In the genomic region with DNA sequence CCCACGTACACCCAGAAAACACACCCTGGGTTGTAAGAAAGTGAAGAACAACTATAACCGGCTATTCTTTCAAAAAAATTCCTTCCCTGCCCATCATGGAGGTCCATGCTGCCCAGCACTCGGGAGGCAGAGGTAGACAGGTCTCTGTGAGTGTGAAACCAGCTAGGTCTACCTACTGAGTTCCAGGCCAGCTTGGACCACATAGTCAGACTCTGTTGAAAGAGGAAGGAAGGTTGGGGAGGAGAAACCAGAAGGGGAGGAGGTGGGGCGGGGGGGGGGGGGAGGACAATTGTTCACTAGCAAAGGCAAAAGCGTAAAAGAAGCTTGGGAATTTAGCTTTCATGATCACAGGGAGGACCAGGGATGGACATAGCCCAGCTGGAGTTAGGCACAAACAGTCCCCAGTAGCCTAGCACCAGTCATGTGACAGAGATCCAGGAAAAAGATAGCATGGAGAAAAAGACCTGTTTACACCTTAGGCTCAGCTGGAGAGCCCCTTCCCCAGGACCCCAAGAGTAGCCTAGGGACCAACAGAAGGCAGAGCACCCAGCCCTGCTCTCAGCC, we compare ENCODE assay signal across 32 mouse cellular contexts.
DNase-seq lines count a peak whose midpoint lies in the region; ATAC-seq lines count a peak whose summit lies in the region.
"Had no signal": no experiment of that assay in that cellular context is flagged by ENCODE, and none has a peak within 500 bp of the region (broad histone marks: within the 10 kb centered on the region; RNA-seq: fewer than 3 reads in every experiment).

No protein-coding gene starts in this region.

- H3K9me3 ChIP-seq in kidney, embryonic 15.5 days (replicated peaks) = no peaks in the 10 kb centered on the region
- no peaks in the 10 kb centered on the region for H3K9me3 ChIP-seq in limb, embryonic 12.5 days
- H3K9me3 ChIP-seq: embryonic facial prominence, embryonic 10.5 days; embryonic facial prominence, embryonic 15.5 days; forebrain, embryonic 12.5 days; hindbrain, embryonic 10.5 days; hindbrain, embryonic 15.5 days; limb, embryonic 13.5 days; lung, embryonic 15.5 days; midbrain, embryonic 12.5 days; neural tube, embryonic 12.5 days had no signal

- H3K27me3 ChIP-seq in kidney, embryonic 15.5 days = peaks cover 16% of the 10 kb centered on the region
- H3K27me3 ChIP-seq in limb, embryonic 12.5 days = peaks cover 4% of the 10 kb centered on the region; the same call in 1 of the 2 replicates
- H3K27me3 ChIP-seq: embryonic facial prominence, embryonic 15.5 days; hindbrain, embryonic 15.5 days; midbrain, embryonic 12.5 days; neural tube, embryonic 12.5 days; Patski had no signal

- DNase-seq in kidney, adult 18-20 months = no peak
- peak; percentile 30 for DNase-seq in ES-CJ7 (ENCODE audit: low read depth, low spot score)
- peak; percentile 64 for DNase-seq in R1 (ENCODE audit: low read depth, low spot score)
- no peak for DNase-seq in c-Kit-positive CD71-positive TER-119-positive erythroid progenitor cells, embryonic 14.5 days (ENCODE audit: low spot score)
- no peak for DNase-seq in ovary, adult 18-20 months (ENCODE audit: low spot score)
- no peak for DNase-seq in T-cell, adult 2 months (ENCODE audit: low spot score)
- DNase-seq: adrenal gland, adult 2 months; adrenal gland, postnatal 36 days; cerebellum, adult 8-10 months; cerebellum, postnatal 25 days; heart, postnatal 14 days; kidney, adult 2 months; layer of hippocampus, adult 9-11 months; thymus, postnatal 4 days had no signal

- H3K4me1 ChIP-seq in kidney, embryonic 15.5 days = peaks cover 4% of the 10 kb centered on the region; the same call in 1 of the 2 replicates
- H3K4me1 ChIP-seq in limb, embryonic 12.5 days (replicated peaks) = peaks cover 16% of the 10 kb centered on the region
- H3K4me1 ChIP-seq: embryonic facial prominence, embryonic 10.5 days; embryonic facial prominence, embryonic 15.5 days; forebrain, embryonic 12.5 days; hindbrain, embryonic 15.5 days; lung, embryonic 15.5 days; midbrain, embryonic 12.5 days had no signal

- H3K4me2 ChIP-seq in kidney, embryonic 15.5 days = peak overlapping the region; percentile 40; the same call in 1 of the 2 replicates
- H3K4me2 ChIP-seq in limb, embryonic 12.5 days = peak overlapping the region; percentile 19; the same call in 1 of the 2 replicates
- H3K4me2 ChIP-seq: embryonic facial prominence, embryonic 15.5 days; forebrain, embryonic 12.5 days; hindbrain, embryonic 15.5 days; limb, embryonic 13.5 days; liver, embryonic 11.5 days; lung, embryonic 15.5 days; midbrain, embryonic 12.5 days; neural tube, embryonic 12.5 days had no signal

- ATAC-seq in kidney, embryonic 15.5 days (replicated peaks; ENCODE audit: low FRiP score) = peak; percentile 30; the same call in 1 of the 2 replicates
- ATAC-seq in limb, embryonic 12.5 days (ENCODE audit: insufficient number of reproducible peaks, insufficient read depth, low FRiP score, low TSS enrichment, low read depth) = no peak
- ATAC-seq: activated CD4-positive, CD25-positive, alpha-beta regulatory T cell, adult 4 months; CD4-positive, CD25-positive, alpha-beta regulatory T cell, adult 4 months; Patski had no signal

- H3K4me3 ChIP-seq in kidney, embryonic 15.5 days (replicated peaks) = no peak overlapping the region
- no peak overlapping the region for H3K4me3 ChIP-seq in limb, embryonic 12.5 days (replicated peaks)
- H3K4me3 ChIP-seq: embryonic facial prominence, embryonic 10.5 days; embryonic facial prominence, embryonic 15.5 days; forebrain, embryonic 12.5 days; hindbrain, embryonic 10.5 days; hindbrain, embryonic 15.5 days; limb, embryonic 13.5 days; lung, embryonic 15.5 days; megakaryocyte, embryonic 14.5 days; midbrain, embryonic 12.5 days; myocyte; neural tube, embryonic 12.5 days had no signal

- no peaks in the 10 kb centered on the region for H3K36me3 ChIP-seq in kidney, embryonic 15.5 days
- H3K36me3 ChIP-seq in limb, embryonic 12.5 days = no peaks in the 10 kb centered on the region
- H3K36me3 ChIP-seq: embryonic facial prominence, embryonic 10.5 days; embryonic facial prominence, embryonic 15.5 days; forebrain, embryonic 12.5 days; G1E; hindbrain, embryonic 10.5 days; hindbrain, embryonic 15.5 days; limb, embryonic 13.5 days; lung, embryonic 15.5 days; midbrain, embryonic 12.5 days; neural tube, embryonic 12.5 days had no signal

- WGBS in kidney, embryonic 15.5 days = 58% methylated on average over 4 of the region's 5 CpGs
- 65% methylated on average over 4 of the region's 5 CpGs for WGBS in limb, embryonic 12.5 days

- H3K9ac ChIP-seq in kidney, embryonic 15.5 days = no peak overlapping the region
- no peak overlapping the region for H3K9ac ChIP-seq in limb, embryonic 12.5 days (replicated peaks)
- H3K9ac ChIP-seq: embryonic facial prominence, embryonic 15.5 days; forebrain, embryonic 12.5 days; hindbrain, embryonic 15.5 days; limb, embryonic 13.5 days; lung, embryonic 15.5 days; midbrain, embryonic 12.5 days; neural tube, embryonic 12.5 days had no signal

- no peak overlapping the region for H3K27ac ChIP-seq in kidney, embryonic 15.5 days
- H3K27ac ChIP-seq in limb, embryonic 12.5 days = no peak overlapping the region
- H3K27ac ChIP-seq: embryonic facial prominence, embryonic 10.5 days; embryonic facial prominence, embryonic 15.5 days; forebrain, embryonic 12.5 days; hindbrain, embryonic 10.5 days; hindbrain, embryonic 15.5 days; limb, embryonic 13.5 days; lung, embryonic 15.5 days; midbrain, embryonic 12.5 days; neural tube, embryonic 12.5 days had no signal

Comparison
In these comparisons a context has a peak if more than half of its experiments do, and no peak if none do; other contexts are left out.
1. DNase-seq: peak in ES-CJ7 (single experiment) and R1 (single experiment); none in kidney, adult 18-20 months (single experiment), c-Kit-positive CD71-positive TER-119-positive erythroid progenitor cells, embryonic 14.5 days (single experiment), ovary, adult 18-20 months (single experiment) and T-cell, adult 2 months (single experiment).